Mouse (Mus musculus) hindbrain, embryonic 11.5 days (tissue): ENCODE results near the gene Crispld2. TPM values are rescaled to one million over a fixed set of nuclear protein-coding genes. Genes with fewer than 3 reads are reported as not detected.

ENCODE experiments used
- ATAC-seq: fragments of 200-750 bp; cut with Nextera tagmentation; 2 replicates; pipeline ENCODE4 v1.8.0; 2017; ENCODE audit warnings: mild to moderate bottlenecking, moderate TSS enrichment, moderate library complexity; ENCODE audit not compliant: low FRiP score
- DNase-seq: peaks from one replicate; pipeline ENCODE4 v3.0.0-alpha.2; 2015; ENCODE audit warnings: low spot score
- H3K27ac ChIP-seq: fragments of 300-500 bp; sonication (generic); 2 replicates; pipeline ENCODE4 v1.5.1; 2014; ENCODE audit warnings: mild to moderate bottlenecking, low read depth, low read length
- H3K27me3 ChIP-seq: fragments of 300-500 bp; sonication (generic); 2 replicates; pipeline ENCODE4 v1.6.1; 2014; ENCODE audit warnings: mild to moderate bottlenecking, low read length, moderate library complexity, mixed read lengths; ENCODE audit not compliant: control insufficient read depth, insufficient read depth
- H3K36me3 ChIP-seq: fragments of 300-500 bp; sonication (generic); 2 replicates; pipeline ENCODE4 v1.6.1; 2014; ENCODE audit warnings: mild to moderate bottlenecking, low read length, moderate library complexity, mixed read lengths; ENCODE audit not compliant: control insufficient read depth, insufficient read depth
- H3K4me1 ChIP-seq: fragments of 300-500 bp; sonication (generic); replicated peaks from 2 replicates; pipeline ENCODE4 v1.6.1; 2014; ENCODE audit warnings: low read length, mixed read lengths; ENCODE audit not compliant: control insufficient read depth, insufficient read depth
- H3K4me2 ChIP-seq: fragments of 300-500 bp; sonication (generic); replicated peaks from 2 replicates; pipeline ENCODE4 v1.6.1; 2014; ENCODE audit warnings: mild to moderate bottlenecking, low read depth, low read length
- H3K4me3 ChIP-seq: fragments of 300-500 bp; sonication (generic); 2 replicates; pipeline ENCODE4 v1.5.1; 2014; ENCODE audit warnings: low read depth, low read length
- H3K9ac ChIP-seq: fragments of 300-500 bp; sonication (generic); 2 replicates; pipeline ENCODE4 v1.6.1; 2014; ENCODE audit warnings: low read depth, low read length
- H3K9me3 ChIP-seq: fragments of 300-500 bp; sonication (generic); 2 replicates; pipeline ENCODE4 v1.6.1; 2016; ENCODE audit warnings: low read length; ENCODE audit not compliant: control insufficient read depth
- WGBS: fragments of 180-500 bp; shearing (Covaris S2); extraction: QIAGEN DNeasy Blood & Tissue Kit; methylation state at CpG from one replicate; pipeline ENCODE4 v1.1.7; 2014; 5-methylcytosine and 5-hydroxymethylcytosine counted together
- polyA plus RNA-seq: library from polyadenylated mRNA; unstranded; fragments of >200 nt; fragmentation: Nextera tagmentation; extraction: Ambion mirVana; gene quantifications from 2 replicates; pipeline ENCODE4 v1.2.1, GENCODE M21; 2014

The Crispld2 gene
- polyA plus RNA-seq, 1 experiment from 2014 or later: 2.1 TPM

- WGBS: 80% methylated on average over 6 of the region's 6 CpGs
- no peak overlapping the region for H3K27ac ChIP-seq
- ATAC-seq: no peak
Observed at GRCm38 (mm10) chr8:120074516-120074915, 82.3 kb downstream of the Crispld2 start.

GRCm38 (mm10) chr8:120075347-120075746 is 83.1 kb downstream of the Crispld2 start:
- H3K4me1 ChIP-seq: no peaks in the 10 kb centered on the region
- ATAC-seq (no peak), DNase-seq (no peak)
- H3K27me3 ChIP-seq: no peaks in the 10 kb centered on the region
- H3K27ac ChIP-seq: no peak overlapping the region
- H3K9ac ChIP-seq: no peak overlapping the region
- H3K36me3 ChIP-seq: no peaks in the 10 kb centered on the region
- 58% methylated on average over 6 of the region's 6 CpGs for WGBS
- H3K4me2 ChIP-seq: no peak overlapping the region
- no peak overlapping the region for H3K4me3 ChIP-seq
- H3K9me3 ChIP-seq: no peaks in the 10 kb centered on the region

More at GRCm38 (mm10) chr8:120074516-120074915, 82.3 kb downstream of the Crispld2 start:
- Histone ChIP-seq H3K9ac (no peak overlapping the region), H3K4me2 (no peak overlapping the region), H3K27me3 (no peaks in the 10 kb centered on the region), H3K36me3 (no peaks in the 10 kb centered on the region), H3K4me1 (no peaks in the 10 kb centered on the region), H3K4me3 (no peak overlapping the region), H3K9me3 (no peaks in the 10 kb centered on the region)
- DNase-seq: no peak

- Histone ChIP-seq H3K4me2 (no peak overlapping the region), H3K27ac (no peak overlapping the region), H3K9me3 (no peaks in the 10 kb centered on the region), H3K27me3 (no peaks in the 10 kb centered on the region), H3K4me3 (no peak overlapping the region), H3K36me3 (peaks cover 9% of the 10 kb centered on the region; the same call in 1 of the 2 replicates), H3K9ac (no peak overlapping the region), H3K4me1 (no peaks in the 10 kb centered on the region)
- WGBS: 19% methylated on average over 10 of the region's 10 CpGs
- ATAC-seq (no peak), DNase-seq (peak; percentile 89)
Observed at GRCm38 (mm10) chr8:120078080-120078479, 85.8 kb downstream of the Crispld2 start.

GRCm38 (mm10) chr8:120079361-120079760 is 87.1 kb downstream of the Crispld2 start:
- H3K4me2 ChIP-seq: no peak overlapping the region
- no peak overlapping the region for H3K9ac ChIP-seq
- no peaks in the 10 kb centered on the region for H3K27me3 ChIP-seq
- ATAC-seq (no peak), DNase-seq (no peak)
- no peak overlapping the region for H3K27ac ChIP-seq
- peaks cover 10% of the 10 kb centered on the region; the same call in 1 of the 2 replicates for H3K36me3 ChIP-seq
- 62% methylated on average over 5 of the region's 5 CpGs for WGBS
- no peaks in the 10 kb centered on the region for H3K9me3 ChIP-seq
- no peaks in the 10 kb centered on the region for H3K4me1 ChIP-seq
- H3K4me3 ChIP-seq: no peak overlapping the region

- Histone ChIP-seq H3K4me3 (no peak overlapping the region), H3K9me3 (no peaks in the 10 kb centered on the region), H3K9ac (no peak overlapping the region), H3K4me1 (no peaks in the 10 kb centered on the region), H3K27me3 (no peaks in the 10 kb centered on the region), H3K4me2 (no peak overlapping the region), H3K27ac (no peak overlapping the region), H3K36me3 (peaks cover 15% of the 10 kb centered on the region)
- WGBS: 97% methylated on average over 8 of the region's 8 CpGs
- no peak for DNase-seq
- ATAC-seq: no peak
Observed at GRCm38 (mm10) chr8:120083261-120083660, 91.0 kb downstream of the Crispld2 start.

- DNase-seq (no peak), ATAC-seq (no peak)
- Histone ChIP-seq H3K4me1 (no peaks in the 10 kb centered on the region), H3K36me3 (peaks cover 15% of the 10 kb centered on the region), H3K4me2 (no peak overlapping the region), H3K4me3 (no peak overlapping the region), H3K9ac (no peak overlapping the region), H3K27ac (no peak overlapping the region), H3K9me3 (no peaks in the 10 kb centered on the region), H3K27me3 (no peaks in the 10 kb centered on the region)
- WGBS: 94% methylated on average over 8 of the region's 8 CpGs
Observed at GRCm38 (mm10) chr8:120084783-120085182, 92.5 kb downstream of the Crispld2 start.

GRCm38 (mm10) chr8:120089511-120089910 is 97.3 kb downstream of the Crispld2 start:
- Histone ChIP-seq H3K27me3 (no peaks in the 10 kb centered on the region), H3K36me3 (peaks cover 5% of the 10 kb centered on the region), H3K4me2 (no peak overlapping the region), H3K4me1 (no peaks in the 10 kb centered on the region), H3K4me3 (no peak overlapping the region), H3K27ac (no peak overlapping the region), H3K9ac (no peak overlapping the region), H3K9me3 (no peaks in the 10 kb centered on the region)
- 85% methylated on average over 7 of the region's 7 CpGs for WGBS
- DNase-seq (no peak), ATAC-seq (no peak)

- Histone ChIP-seq H3K36me3 (peaks cover 5% of the 10 kb centered on the region), H3K4me2 (no peak overlapping the region), H3K27me3 (no peaks in the 10 kb centered on the region), H3K27ac (no peak overlapping the region), H3K4me1 (no peaks in the 10 kb centered on the region), H3K9ac (no peak overlapping the region), H3K9me3 (no peaks in the 10 kb centered on the region), H3K4me3 (no peak overlapping the region)
- DNase-seq (no peak), ATAC-seq (no peak)
- 96% methylated on average over 3 of the region's 3 CpGs for WGBS
Observed at GRCm38 (mm10) chr8:120091032-120091431, 98.8 kb downstream of the Crispld2 start.

- Histone ChIP-seq H3K4me1 (no peaks in the 10 kb centered on the region), H3K9ac (no peak overlapping the region), H3K4me2 (no peak overlapping the region), H3K27me3 (no peaks in the 10 kb centered on the region), H3K36me3 (no peaks in the 10 kb centered on the region), H3K27ac (no peak overlapping the region), H3K4me3 (no peak overlapping the region), H3K9me3 (no peaks in the 10 kb centered on the region)
- DNase-seq: no peak
- no peak for ATAC-seq
- WGBS: 94% methylated on average over 3 of the region's 3 CpGs
Observed at GRCm38 (mm10) chr8:120093103-120093502, 100.9 kb downstream of the Crispld2 start.
